Mouse (Mus musculus) urinary bladder, adult 2 months (tissue): Measurements from ENCODE around the gene Ccdc85c. TPM values are rescaled to one million over a fixed set of nuclear protein-coding genes. Genes with fewer than 3 reads are reported as not detected.

Experiments
- DNase-seq: peaks from one replicate; pipeline ENCODE4 v3.0.0; 2022; ENCODE audit warnings: low spot score
- polyA plus RNA-seq: library from polyadenylated mRNA; depleted of rRNA; stranded (reverse); fragments of >200 nt; gene quantifications from 2 replicates; pipeline ENCODE4 v1.2.3, GENCODE M21; 2012; rRNA removed

Ccdc85c gene
- polyA plus RNA-seq, 1 experiment, result 14.6 TPM

- peak; percentile 60 for DNase-seq
Measured at GRCm38 (mm10) chr12:108178331-108179245, 96.6 kb downstream of the Ccdc85c start.

GRCm38 (mm10) chr12:108176366-108176765 lies 98.9 kb downstream of the Ccdc85c start:
- DNase-seq, result no peak

- DNase-seq, result no peak
Measured at GRCm38 (mm10) chr12:108174606-108175505, 100.4 kb downstream of the Ccdc85c start.

GRCm38 (mm10) chr12:108172639-108173038 lies 102.6 kb downstream of the Ccdc85c start:
- DNase-seq, result no peak

GRCm38 (mm10) chr12:108171336-108171735 lies 103.9 kb downstream of the Ccdc85c start:
- no peak for DNase-seq

GRCm38 (mm10) chr12:108170467-108170866 lies 104.8 kb downstream of the Ccdc85c start:
- DNase-seq, result no peak

- no peak for DNase-seq
Measured at GRCm38 (mm10) chr12:108168909-108169308, 106.3 kb downstream of the Ccdc85c start.

- no peak for DNase-seq
Measured at GRCm38 (mm10) chr12:108163706-108164105, 111.5 kb downstream of the Ccdc85c start.

GRCm38 (mm10) chr12:108162036-108162435 lies 113.2 kb downstream of the Ccdc85c start:
- no peak for DNase-seq

- no peak for DNase-seq
Measured at GRCm38 (mm10) chr12:108159863-108160262, 115.4 kb downstream of the Ccdc85c start.

Other genes starting within 250 kb of the Ccdc85c start
- gene Setd3, start 96.1 kb downstream of the Ccdc85c start, polyA plus RNA-seq, result 70.3 and 77.3 TPM in 2 replicates
- 13.0 and 22.9 TPM in 2 replicates for gene Ccnk, start 95.8 kb downstream of the Ccdc85c start, polyA plus RNA-seq
- gene Hhipl1, start 30.8 kb upstream of the Ccdc85c start, polyA plus RNA-seq, result 2.9 and 3.2 TPM in 2 replicates
- gene Cyp46a1, start 59.0 kb upstream of the Ccdc85c start, polyA plus RNA-seq, result 7.4 and 8.3 TPM in 2 replicates
- gene Eml1, start 95.5 kb upstream of the Ccdc85c start, polyA plus RNA-seq, result 182 and 223 TPM in 2 replicates